12 mouse cellular contexts compared by ENCODE assay signal in the genomic region with DNA sequence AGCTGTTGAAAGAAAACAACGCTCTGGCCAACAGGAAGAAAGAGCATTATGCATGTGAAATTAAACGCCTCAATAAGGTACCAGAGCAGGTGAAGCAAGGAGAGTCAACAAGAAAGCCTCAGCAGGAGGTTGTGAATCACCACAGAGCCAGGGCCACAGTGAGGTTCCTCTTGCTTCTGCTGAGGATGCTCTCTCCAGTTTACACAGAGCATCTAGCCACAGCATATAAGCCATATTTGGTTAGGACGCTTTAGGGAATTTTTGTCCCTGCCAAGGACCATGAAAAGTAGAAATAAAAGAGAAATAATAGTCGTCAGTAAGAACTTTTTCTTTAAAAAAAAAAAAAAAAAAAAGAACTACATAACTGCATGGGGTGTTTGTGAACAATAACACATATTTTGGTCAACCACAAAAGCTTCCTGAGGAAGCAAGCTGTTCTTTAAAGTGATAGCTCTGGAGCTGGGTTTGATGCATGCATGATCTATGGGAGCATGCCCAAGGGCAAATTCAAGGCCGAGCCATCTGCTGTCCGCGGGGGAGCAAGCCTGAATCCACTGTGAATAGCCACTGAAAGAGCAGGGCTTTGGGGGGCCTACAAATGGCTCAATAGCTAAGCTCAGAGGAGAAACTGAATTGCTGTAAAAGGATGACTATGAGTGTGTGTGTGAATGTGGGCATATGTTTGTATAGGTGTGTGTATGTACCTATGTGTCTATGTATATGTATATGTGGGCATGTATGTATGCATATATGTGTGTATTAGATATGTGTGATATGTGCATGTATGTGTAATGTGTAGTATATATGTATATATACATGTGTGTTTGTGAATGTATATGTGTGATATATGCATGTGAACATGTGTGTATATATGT.
DNase-seq lines count a peak whose midpoint lies in the region; ATAC-seq and TF ChIP-seq lines count a peak whose summit lies in the region.
"Had no signal": no experiment of that assay in that cellular context is flagged by ENCODE, and none has a peak within 500 bp of the region (broad histone marks: within the 10 kb centered on the region; RNA-seq: fewer than 3 reads in every experiment).

No protein-coding gene starts in this region.

- DNase-seq in forebrain, embryonic 10.5 days (ENCODE audit: extremely low spot score, low spot score): no peak
- DNase-seq in forebrain, embryonic 14.5 days (ENCODE audit: low spot score): no peak
- DNase-seq in urinary bladder, postnatal 14 days (ENCODE audit: low spot score): no peak
- DNase-seq: kidney, adult 9 months; liver, embryonic 13.5 days had no signal

- TF ChIP-seq CTCF in embryonic fibroblast, embryonic 13.5 days (IDR thresholded peaks at IDR 0.05; ENCODE audit: borderline replicate concordance, insufficient read depth, low read length): no peak
- no peak for TF ChIP-seq CTCF in small intestine, adult 2 months (IDR thresholded peaks at IDR 0.05; ENCODE audit: extremely low read depth, insufficient read length, insufficient replicate concordance, low read depth, low read length)

- TF ChIP-seq POLR2A in embryonic fibroblast, embryonic 13.5 days (IDR thresholded peaks at IDR 0.05; ENCODE audit: low read depth, low read length): no peak
- TF ChIP-seq POLR2A in small intestine, adult 2 months (IDR thresholded peaks at IDR 0.05; ENCODE audit: low read depth, low read length): no peak

- no peak for ATAC-seq in forebrain, embryonic 14.5 days
- peak; percentile 73; the same call in 1 of the 2 replicates for ATAC-seq in neural tube, embryonic 12.5 days (ENCODE audit: low FRiP score, low read depth)
- no peak for ATAC-seq in neural tube, embryonic 15.5 days (ENCODE audit: low FRiP score)
- ATAC-seq in forebrain, embryonic 12.5 days (ENCODE audit: low FRiP score): no peak; the same call in 1 of the 2 replicates

- no peaks in the 10 kb centered on the region for H3K36me3 ChIP-seq in forebrain, embryonic 10.5 days (replicated peaks)
- no peaks in the 10 kb centered on the region for H3K36me3 ChIP-seq in forebrain, embryonic 14.5 days (ENCODE audit: control insufficient read depth, insufficient read depth, low read length)
- H3K36me3 ChIP-seq in neural tube, embryonic 12.5 days: no peaks in the 10 kb centered on the region
- no peaks in the 10 kb centered on the region for H3K36me3 ChIP-seq in neural tube, embryonic 15.5 days
- no peaks in the 10 kb centered on the region for H3K36me3 ChIP-seq in small intestine, adult 2 months (ENCODE audit: control insufficient read depth, insufficient read depth, low read length)
- no peaks in the 10 kb centered on the region for H3K36me3 ChIP-seq in forebrain, embryonic 12.5 days (replicated peaks)
- H3K36me3 ChIP-seq: heart, embryonic 15.5 days; liver, embryonic 13.5 days; neural tube, embryonic 13.5 days had no signal

- peaks cover 18% of the 10 kb centered on the region for H3K4me1 ChIP-seq in forebrain, embryonic 10.5 days
- H3K4me1 ChIP-seq in forebrain, embryonic 14.5 days (ENCODE audit: control insufficient read depth, insufficient read depth, low read length): no peaks in the 10 kb centered on the region
- H3K4me1 ChIP-seq in neural tube, embryonic 12.5 days: peaks cover 2% of the 10 kb centered on the region; the same call in 1 of the 2 replicates
- no peaks in the 10 kb centered on the region for H3K4me1 ChIP-seq in neural tube, embryonic 15.5 days
- peaks cover 5% of the 10 kb centered on the region; the same call in 1 of the 2 replicates for H3K4me1 ChIP-seq in embryonic fibroblast, embryonic 13.5 days (ENCODE audit: control insufficient read depth, insufficient read depth, low read length)
- H3K4me1 ChIP-seq in small intestine, adult 2 months (ENCODE audit: control insufficient read depth, insufficient read depth, insufficient read length, low read length): peaks cover 16% of the 10 kb centered on the region; the same call in 1 of the 2 replicates
- peaks cover 10% of the 10 kb centered on the region; the same call in 1 of the 2 replicates for H3K4me1 ChIP-seq in forebrain, embryonic 12.5 days
- H3K4me1 ChIP-seq: heart, embryonic 15.5 days had no signal

- 29% methylated on average over 7 of the region's 7 CpGs for WGBS in forebrain, embryonic 10.5 days
- 20% methylated on average over 7 of the region's 7 CpGs for WGBS in forebrain, embryonic 14.5 days
- WGBS in neural tube, embryonic 12.5 days: 27% methylated on average over 7 of the region's 7 CpGs
- 29% methylated on average over 7 of the region's 7 CpGs for WGBS in neural tube, embryonic 15.5 days
- WGBS in small intestine, adult 2 months: 70% methylated on average over 7 of the region's 7 CpGs
- WGBS in forebrain, embryonic 12.5 days: 22% methylated on average over 7 of the region's 7 CpGs

- no peak overlapping the region for H3K9ac ChIP-seq in forebrain, embryonic 14.5 days (ENCODE audit: low read length)
- no peak overlapping the region for H3K9ac ChIP-seq in neural tube, embryonic 12.5 days
- H3K9ac ChIP-seq in neural tube, embryonic 15.5 days (replicated peaks): no peak overlapping the region
- H3K9ac ChIP-seq in forebrain, embryonic 12.5 days: no peak overlapping the region
- H3K9ac ChIP-seq: heart, embryonic 15.5 days; liver, embryonic 13.5 days; neural tube, embryonic 13.5 days had no signal

- peak overlapping the region; percentile 44 for H3K27ac ChIP-seq in forebrain, embryonic 10.5 days
- H3K27ac ChIP-seq in forebrain, embryonic 14.5 days (ENCODE audit: low read depth, low read length): no peak overlapping the region
- no peak overlapping the region for H3K27ac ChIP-seq in neural tube, embryonic 12.5 days
- no peak overlapping the region for H3K27ac ChIP-seq in neural tube, embryonic 15.5 days (replicated peaks)
- H3K27ac ChIP-seq in embryonic fibroblast, embryonic 13.5 days (ENCODE audit: insufficient read depth, low read length): peak overlapping the region; percentile 8; the same call in 1 of the 2 replicates
- peak overlapping the region; percentile 35 for H3K27ac ChIP-seq in small intestine, adult 2 months (ENCODE audit: insufficient read depth, low read depth, low read length)
- no peak overlapping the region for H3K27ac ChIP-seq in forebrain, embryonic 12.5 days
- H3K27ac ChIP-seq: heart, embryonic 15.5 days; liver, embryonic 13.5 days; neural tube, embryonic 13.5 days had no signal

- no peak overlapping the region for H3K4me3 ChIP-seq in forebrain, embryonic 10.5 days
- H3K4me3 ChIP-seq in forebrain, embryonic 14.5 days (ENCODE audit: low read depth, low read length): no peak overlapping the region
- no peak overlapping the region for H3K4me3 ChIP-seq in neural tube, embryonic 12.5 days
- H3K4me3 ChIP-seq in neural tube, embryonic 15.5 days (replicated peaks): no peak overlapping the region
- H3K4me3 ChIP-seq in embryonic fibroblast, embryonic 13.5 days (ENCODE audit: insufficient read depth, low read length): no peak overlapping the region
- no peak overlapping the region for H3K4me3 ChIP-seq in small intestine, adult 2 months (ENCODE audit: low read depth, low read length)
- no peak overlapping the region for H3K4me3 ChIP-seq in forebrain, embryonic 12.5 days (replicated peaks)
- H3K4me3 ChIP-seq: heart, embryonic 15.5 days; liver, embryonic 13.5 days; neural tube, embryonic 13.5 days had no signal

- no peak overlapping the region for H3K4me2 ChIP-seq in forebrain, embryonic 14.5 days (ENCODE audit: low read length)
- no peak overlapping the region for H3K4me2 ChIP-seq in neural tube, embryonic 12.5 days (replicated peaks)
- no peak overlapping the region for H3K4me2 ChIP-seq in neural tube, embryonic 15.5 days
- H3K4me2 ChIP-seq in forebrain, embryonic 12.5 days: no peak overlapping the region
- H3K4me2 ChIP-seq: heart, embryonic 15.5 days; liver, embryonic 13.5 days; neural tube, embryonic 13.5 days had no signal

- no peaks in the 10 kb centered on the region for H3K9me3 ChIP-seq in forebrain, embryonic 10.5 days
- H3K9me3 ChIP-seq in forebrain, embryonic 14.5 days (replicated peaks; ENCODE audit: control insufficient read depth, low read length): no peaks in the 10 kb centered on the region
- no peaks in the 10 kb centered on the region for H3K9me3 ChIP-seq in neural tube, embryonic 12.5 days
- H3K9me3 ChIP-seq in neural tube, embryonic 15.5 days (replicated peaks): no peaks in the 10 kb centered on the region
- H3K9me3 ChIP-seq in forebrain, embryonic 12.5 days: no peaks in the 10 kb centered on the region
- H3K9me3 ChIP-seq: heart, embryonic 15.5 days; liver, embryonic 13.5 days; neural tube, embryonic 13.5 days had no signal

- peaks cover 5% of the 10 kb centered on the region; the same call in 1 of the 2 replicates for H3K27me3 ChIP-seq in forebrain, embryonic 10.5 days (ENCODE audit: poor library complexity, severe bottlenecking)
- H3K27me3 ChIP-seq in forebrain, embryonic 14.5 days (replicated peaks; ENCODE audit: control insufficient read depth, insufficient read depth, low read length): no peaks in the 10 kb centered on the region
- no peaks in the 10 kb centered on the region for H3K27me3 ChIP-seq in neural tube, embryonic 12.5 days (replicated peaks)
- H3K27me3 ChIP-seq in neural tube, embryonic 15.5 days (replicated peaks): no peaks in the 10 kb centered on the region
- no peaks in the 10 kb centered on the region for H3K27me3 ChIP-seq in small intestine, adult 2 months (ENCODE audit: control insufficient read depth, insufficient read depth, low read length)
- no peaks in the 10 kb centered on the region for H3K27me3 ChIP-seq in forebrain, embryonic 12.5 days
- H3K27me3 ChIP-seq: heart, embryonic 15.5 days; liver, embryonic 13.5 days; neural tube, embryonic 13.5 days had no signal

Comparison
In these comparisons a context has a peak if more than half of its experiments do, and no peak if none do; other contexts are left out.
1. H3K27ac ChIP-seq: peak in forebrain, embryonic 10.5 days (single experiment), embryonic fibroblast, embryonic 13.5 days (single experiment) and small intestine, adult 2 months (single experiment); none in forebrain, embryonic 14.5 days (single experiment), neural tube, embryonic 12.5 days (single experiment), neural tube, embryonic 15.5 days (single experiment) and forebrain, embryonic 12.5 days (single experiment).